Mouse (Mus musculus): ENCODE results near the gene Cry1.

Gene Cry1

GRCm38 (mm10) chr10:85161745-85162351 lies 23.0 kb downstream of the Cry1 start:
- peak; percentile 43 for DNase-seq (ENCODE audit: low read depth)

DNA sequence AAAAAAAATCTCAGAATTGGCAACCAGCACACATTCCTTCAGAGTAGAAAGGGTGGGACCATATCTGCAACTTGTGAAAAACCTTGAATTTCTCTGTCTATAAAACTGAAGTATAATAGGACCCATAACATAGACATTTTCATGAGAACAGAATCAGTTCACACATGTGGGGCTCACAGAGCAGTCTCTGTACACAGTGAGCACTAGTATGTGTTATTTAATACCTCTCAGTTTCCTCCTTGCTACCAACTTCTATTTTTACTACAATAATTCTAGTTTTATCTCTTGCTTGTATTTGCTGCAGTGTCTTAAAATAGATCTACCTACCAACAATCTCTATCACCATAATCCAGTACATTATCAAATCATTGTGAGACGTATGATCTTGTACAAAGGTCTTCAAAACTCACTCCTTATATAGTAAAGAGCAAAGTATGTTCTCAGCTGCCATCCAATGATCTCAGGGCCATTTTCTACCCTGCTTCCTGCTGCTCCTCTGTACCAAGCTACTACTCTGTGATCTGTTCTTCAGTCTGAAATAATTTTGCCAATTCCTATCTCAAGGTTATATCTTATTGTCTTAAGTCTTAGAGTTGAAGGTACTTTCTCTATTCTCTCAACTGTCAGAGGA lies 24.8 kb downstream of the Cry1 start:
- DNase-seq (ENCODE audit: low read depth), result peak; percentile 28

DNA sequence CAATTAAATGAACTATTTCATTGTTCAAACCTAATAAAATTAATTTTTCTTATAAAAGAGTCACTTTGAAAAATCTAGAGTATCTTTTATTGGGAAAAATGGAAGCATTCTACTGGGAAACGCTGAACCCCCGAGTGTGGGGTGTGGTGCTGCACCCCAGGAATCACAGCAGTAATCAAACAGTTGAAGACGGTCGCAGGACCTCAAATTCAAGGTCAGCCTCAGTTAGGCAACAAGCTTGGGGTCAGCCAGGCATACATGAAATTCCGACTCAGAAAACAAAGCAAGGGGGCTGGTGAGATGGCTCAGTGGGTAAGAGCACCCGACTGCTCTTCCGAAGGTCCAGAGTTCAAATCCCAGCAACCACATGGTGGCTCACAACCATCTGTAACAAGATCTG lies 27.4 kb downstream of the Cry1 start:
- DNase-seq (ENCODE audit: low read depth), result no peak

DNA sequence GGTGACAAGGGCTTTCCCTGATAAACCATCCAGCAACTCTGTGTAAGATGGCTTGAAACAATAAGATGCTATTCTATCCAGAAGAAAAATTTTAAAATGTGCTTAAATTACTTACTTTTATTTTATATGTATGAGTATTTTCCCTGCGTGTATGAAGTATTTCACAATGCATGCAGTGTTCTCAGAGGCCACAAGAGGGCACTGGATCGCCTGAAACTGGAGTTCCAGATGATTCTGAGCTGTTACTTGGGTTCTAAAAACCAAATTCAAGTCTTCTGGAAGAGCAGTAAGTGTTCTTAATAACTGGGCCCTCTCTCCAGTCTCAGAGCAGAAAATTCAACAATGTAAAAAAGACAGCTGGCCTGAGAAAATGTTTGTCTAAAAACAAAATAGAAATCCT lies 30.7 kb downstream of the Cry1 start:
- peak; percentile 74 for DNase-seq (ENCODE audit: low read depth)

- no peak for DNase-seq (ENCODE audit: low read depth)
Measured at GRCm38 (mm10) chr10:85149226-85149625, 35.6 kb downstream of the Cry1 start.

DNA sequence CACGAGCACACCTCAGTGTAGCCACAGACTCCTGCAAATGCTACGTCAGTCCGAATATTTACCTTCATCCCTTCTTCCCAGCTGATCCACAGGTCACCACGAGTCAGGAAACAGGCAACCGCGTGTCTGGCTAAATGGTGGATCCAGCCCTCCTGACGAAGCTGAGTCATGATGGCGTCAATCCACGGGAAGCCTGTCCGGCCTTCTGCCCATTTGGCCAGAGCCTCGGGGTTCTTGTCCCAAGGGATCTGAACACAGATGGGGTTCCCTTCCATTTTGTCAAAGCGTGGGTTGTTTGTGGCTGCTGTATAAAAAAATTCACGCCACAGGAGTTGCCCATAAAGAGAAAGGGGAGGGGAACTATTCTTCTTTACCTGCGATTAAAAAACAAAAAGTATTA lies 38.6 kb downstream of the Cry1 start:
- DNase-seq (ENCODE audit: low read depth), result no peak

DNA sequence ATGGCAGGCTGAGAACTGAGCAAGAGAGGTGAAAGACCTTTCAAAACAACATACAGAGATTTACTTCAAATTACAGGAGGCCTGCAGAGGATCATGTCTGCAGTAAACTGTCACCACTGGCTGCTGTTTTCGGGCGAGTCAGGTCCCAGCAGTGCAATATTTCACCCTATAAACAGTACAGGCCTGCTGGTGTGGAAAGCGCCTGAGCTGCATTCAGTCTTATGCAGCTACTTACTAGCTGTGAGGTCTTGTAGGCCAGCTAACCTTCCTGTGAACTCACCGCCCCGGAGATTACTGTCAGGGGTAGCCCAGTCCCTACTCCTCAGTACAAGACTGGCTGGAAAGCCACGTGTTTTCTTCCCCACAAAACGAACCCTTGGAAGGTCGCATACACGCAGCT lies 43.4 kb downstream of the Cry1 start:
- DNase-seq (ENCODE audit: low read depth), result no peak

DNA sequence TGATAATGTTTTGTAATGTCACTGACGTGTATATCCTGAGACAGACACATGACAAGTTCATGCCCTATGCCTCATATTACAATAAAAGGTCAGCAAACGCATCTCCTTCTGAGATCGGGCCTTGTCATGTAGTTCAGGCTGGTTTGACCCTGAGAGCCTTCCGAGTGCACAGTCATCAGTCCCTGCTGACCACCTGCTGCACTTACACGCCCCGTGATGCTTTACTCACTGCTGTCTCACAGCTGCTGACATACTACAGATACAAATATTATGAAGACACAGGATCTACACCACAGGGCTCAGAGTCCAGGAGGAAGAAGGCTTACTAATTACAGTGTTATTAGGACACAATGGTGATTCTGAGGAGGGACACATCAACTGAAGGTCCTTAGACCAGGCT lies 48.3 kb downstream of the Cry1 start:
- no peak for DNase-seq (ENCODE audit: low read depth)

DNA sequence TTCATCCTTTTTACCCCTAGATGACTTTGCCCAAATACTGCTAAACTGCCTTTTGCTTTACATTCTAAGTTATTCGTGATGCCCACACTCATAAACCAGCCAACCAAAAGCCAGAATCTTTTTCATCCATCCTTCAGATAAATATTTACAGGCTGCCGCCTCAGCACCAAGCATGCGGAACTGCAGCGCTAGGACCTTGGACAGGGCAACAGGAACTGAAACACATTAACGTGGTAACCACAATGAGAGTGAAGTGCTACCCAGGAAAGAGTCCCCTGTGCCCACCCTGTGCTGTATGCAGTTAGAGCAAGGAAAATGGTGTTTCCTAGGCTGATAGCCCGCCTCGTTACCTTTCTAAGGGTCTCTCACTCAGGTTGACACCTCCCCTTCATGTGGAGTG lies 56.4 kb downstream of the Cry1 start:
- no peak for DNase-seq (ENCODE audit: low read depth)

DNA sequence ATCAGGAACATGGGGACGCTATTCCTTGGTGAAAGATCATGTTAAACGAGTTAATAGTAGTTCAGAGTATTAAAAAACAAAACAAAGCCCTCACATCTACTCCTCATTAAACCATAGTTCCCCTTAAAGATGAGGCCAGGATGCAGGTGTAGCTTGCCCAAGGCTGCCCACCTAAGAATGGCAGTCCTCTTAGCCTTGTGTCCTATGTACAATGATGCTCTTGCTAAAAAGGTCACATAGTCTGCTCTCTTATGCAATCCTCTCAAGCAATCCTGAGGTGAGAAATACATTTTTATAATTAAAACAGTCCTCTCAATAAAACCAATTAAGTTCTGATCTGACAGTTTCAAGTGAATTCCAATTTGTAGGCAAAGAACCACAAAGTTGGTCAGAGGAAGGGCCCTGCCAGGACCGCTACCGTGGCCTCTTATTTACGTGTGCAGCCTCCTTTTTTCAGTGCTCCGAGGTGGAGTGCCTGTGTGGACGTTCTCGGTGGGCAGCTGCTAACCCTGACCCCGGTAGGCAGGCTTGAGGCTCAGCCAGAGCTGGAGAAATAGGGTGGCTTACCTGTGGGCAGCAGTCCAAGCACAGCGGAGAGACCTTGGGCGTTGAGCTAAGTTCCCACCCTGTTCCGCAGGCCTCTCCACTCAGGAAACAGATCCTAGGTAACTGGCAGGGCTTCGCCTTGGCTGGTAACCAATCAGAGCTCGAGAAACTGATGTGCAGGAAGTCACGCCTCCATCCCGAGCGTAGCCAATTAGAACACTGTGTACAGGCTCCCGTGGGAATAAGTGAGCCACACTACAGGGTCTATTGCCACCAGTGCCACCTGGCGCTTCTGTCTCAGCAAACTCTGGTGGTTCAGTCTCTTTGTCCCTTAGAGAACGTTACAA lies 57.2 kb downstream of the Cry1 start, which contains the start of gene Mterf2:
Gene Mterf2 (minus strand): TSS at position 633 of the 893 bp plus-strand sequence.
- peak; percentile 95 for DNase-seq (ENCODE audit: low read depth)

- no peak for DNase-seq (ENCODE audit: low read depth)
Measured at GRCm38 (mm10) chr10:85125184-85125583, 59.7 kb downstream of the Cry1 start.

DNA sequence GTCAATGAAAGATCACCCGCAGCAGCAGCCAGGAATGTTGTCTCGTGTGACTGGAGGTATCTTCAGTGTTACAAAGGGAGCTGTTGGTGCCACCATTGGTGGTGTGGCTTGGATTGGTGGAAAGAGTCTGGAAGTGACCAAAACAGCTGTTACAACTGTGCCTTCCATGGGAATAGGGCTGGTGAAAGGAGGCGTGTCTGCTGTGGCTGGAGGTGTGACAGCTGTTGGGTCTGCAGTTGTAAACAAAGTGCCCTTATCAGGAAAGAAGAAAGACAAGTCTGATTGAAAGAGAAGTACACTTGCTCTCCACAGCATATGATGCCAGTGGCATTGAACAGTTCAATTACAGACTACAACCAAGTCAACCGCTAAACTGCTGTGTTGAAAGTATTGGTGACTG lies 70.5 kb downstream of the Cry1 start:
- no peak for DNase-seq (ENCODE audit: low read depth)

GRCm38 (mm10) chr10:85103085-85103885 lies 81.6 kb downstream of the Cry1 start:
- DNase-seq (ENCODE audit: low read depth), result peak; percentile 48

GRCm38 (mm10) chr10:85102247-85103084 lies 82.4 kb downstream of the Cry1 start, which contains the start of the genes Fhl4 and Tmem263:
Fhl4 (minus strand) TSS chr10:85102495.
Tmem263 (plus strand) TSS chr10:85102627.
- peak; percentile 89 for DNase-seq (ENCODE audit: low read depth)

- no peak for DNase-seq (ENCODE audit: low read depth)
Measured at GRCm38 (mm10) chr10:85101841-85102240, 83.0 kb downstream of the Cry1 start.

Measured in naive thymus-derived CD4-positive, alpha-beta T cell, adult 2 months (primary cell).